Mouse (Mus musculus): ENCODE results near the gene Plekhg6.
A peak's percentile ranks its signal among the peaks of the same experiment; 100 is the strongest.

Gene Plekhg6

DNA sequence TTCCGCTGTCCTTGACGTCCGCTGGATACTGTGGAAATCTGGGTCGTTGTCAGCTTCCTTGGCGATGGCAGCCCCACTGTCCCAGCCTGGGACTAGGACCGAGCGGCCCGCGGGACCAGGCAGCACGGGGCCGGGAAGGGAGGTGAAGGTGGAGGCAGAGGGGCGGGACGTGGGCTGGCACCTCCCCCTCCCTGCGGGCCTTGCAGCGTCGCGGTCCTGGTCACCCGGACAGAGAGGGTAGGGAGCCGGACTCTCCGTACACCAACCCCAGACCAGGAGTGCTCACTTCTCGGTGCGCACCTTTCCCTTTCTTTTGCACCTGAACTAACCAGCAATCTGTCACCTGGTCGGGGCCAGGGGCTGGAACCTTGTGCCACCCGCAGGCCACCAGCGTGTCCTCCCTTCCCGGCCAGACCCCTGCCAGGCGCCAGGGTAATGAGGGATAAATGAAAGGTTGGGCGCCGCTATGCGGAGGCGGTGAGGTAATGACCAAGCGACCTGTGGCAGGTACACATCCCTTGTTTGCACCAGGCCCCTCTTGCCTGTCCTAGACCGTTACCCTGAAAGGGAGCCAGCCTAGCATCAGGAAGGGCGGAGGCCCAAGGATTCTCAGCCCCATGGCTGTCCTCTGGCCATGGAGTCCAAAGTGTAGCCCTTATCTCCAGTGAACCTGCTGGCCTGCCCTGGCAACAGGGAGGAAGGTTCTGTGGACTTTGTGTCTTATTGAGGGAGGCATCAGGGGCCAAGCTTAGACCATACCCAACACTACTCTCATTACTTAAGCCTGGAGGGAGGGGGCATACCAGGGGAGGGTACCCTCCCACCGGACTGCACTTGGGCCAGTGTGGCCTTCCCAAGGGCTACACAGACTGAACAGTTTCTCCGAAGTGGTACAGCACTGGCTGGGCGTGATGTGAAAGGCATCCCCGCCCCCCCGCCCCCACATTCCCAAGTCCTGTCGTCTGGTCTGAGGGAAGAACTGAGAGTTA is at the start of gene Plekhg6:
Gene Plekhg6, minus strand, starts transcription at position 422 of the 989 bp plus-strand sequence.
- peak; percentile 89 for DNase-seq

DNA sequence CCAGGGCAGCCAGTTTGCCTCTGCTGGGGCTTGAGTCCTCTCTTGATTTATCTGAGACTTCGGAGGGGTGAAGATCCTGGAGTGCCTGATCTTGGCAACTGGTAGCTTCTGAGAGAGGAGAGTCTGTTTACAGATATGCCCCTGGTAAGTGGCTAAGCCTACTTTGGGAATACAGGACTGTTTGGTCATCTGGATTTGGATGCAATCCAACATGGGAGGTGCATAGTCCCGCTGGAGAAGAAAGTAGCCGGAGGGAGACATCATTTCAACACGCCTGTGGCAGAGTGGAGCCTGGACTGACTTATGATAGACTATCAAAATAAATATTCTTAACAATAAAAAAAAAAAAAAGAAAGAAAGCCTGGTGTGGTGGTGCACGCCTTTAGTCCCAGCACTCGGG is 49.1 kb upstream of the Plekhg6 start:
- DNase-seq, result no peak

DNA sequence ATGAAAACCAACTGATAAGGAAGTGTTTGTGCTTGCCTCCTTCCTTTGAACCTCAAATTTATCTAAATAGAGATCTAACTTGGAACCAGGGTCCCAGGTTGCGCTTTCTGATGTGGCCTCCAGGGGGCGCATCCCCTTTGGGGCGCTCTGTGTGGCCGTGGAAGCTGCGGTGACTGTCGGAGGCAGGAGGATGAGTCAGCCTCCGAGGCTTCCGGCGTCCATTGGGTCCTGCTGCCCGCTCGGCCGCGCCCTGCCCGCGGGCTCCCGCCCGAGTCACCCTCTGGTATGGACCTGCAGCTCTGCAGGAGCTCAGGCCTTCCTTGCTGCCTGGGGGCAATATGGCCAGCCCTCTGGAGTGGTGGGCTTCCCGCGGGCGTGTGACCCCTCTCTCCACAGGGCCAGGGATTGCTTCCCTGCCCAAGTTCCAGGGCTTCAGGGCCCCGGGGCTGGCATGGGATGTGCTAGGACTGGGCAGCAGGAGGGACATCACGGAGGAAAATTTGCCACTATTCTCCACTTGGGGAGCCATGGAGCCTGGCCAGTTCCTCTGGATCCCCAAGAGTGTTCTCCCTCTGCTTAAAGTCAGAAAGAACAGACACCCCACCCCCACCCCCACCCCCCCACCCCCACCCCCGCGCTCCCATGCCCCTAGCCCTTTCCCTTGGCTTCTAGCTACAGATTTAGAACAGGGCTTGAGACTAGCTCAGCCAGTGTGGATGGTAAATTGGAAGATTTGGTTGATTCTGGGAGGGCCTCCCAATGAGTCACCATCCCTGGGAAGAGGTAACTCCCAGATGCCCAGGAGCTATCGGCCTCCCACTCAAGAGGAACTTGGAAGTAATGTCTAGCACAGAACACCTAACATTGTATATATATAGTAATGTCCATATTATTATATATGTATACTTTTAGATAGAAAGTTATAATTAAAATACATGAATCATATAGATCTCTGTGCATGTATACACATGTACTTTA is 46.1 kb upstream of the Plekhg6 start:
- peak; percentile 98 for DNase-seq

DNA sequence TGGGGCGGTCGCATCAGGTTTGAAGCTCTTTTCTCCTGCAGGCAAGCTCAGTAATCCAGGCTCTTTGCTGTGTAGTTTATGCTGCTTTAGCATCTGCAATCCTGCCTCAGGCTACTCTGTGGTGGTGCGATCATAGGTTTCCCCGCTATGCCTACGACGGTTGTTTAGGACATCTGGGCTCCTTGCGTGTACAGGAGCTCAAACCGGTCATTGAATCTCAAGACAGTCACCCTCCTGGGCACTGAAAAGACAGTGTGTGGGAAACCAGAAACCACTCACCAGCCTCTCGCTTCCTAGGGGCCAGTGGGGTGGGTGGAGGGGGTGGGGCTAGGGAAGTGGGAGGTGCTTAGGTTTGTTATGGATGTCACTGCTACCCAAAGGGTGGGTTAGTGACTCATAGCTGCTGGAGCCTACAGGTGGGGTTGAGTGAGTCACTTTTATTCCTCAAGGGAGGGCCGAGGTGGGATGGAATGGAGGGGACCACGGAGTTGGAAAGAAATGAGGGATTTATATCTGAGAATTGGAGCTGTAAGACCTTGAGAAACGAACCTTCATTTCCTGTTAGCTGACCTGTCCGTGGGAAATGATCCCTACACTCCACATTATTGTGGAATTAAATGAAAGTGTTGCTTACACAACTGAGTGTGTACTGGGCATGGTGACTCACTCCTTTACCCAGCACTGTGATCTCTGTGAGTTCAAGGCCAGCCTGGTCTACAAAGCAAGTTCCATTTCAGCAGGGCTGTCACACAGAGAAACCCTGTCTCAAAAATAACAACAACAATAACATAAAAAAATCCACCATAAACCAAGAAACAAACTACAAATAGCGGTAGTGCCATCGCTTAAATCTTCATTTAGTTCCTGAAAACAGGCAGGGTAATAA is 44.9 kb upstream of the Plekhg6 start:
- DNase-seq, result peak; percentile 89

DNA sequence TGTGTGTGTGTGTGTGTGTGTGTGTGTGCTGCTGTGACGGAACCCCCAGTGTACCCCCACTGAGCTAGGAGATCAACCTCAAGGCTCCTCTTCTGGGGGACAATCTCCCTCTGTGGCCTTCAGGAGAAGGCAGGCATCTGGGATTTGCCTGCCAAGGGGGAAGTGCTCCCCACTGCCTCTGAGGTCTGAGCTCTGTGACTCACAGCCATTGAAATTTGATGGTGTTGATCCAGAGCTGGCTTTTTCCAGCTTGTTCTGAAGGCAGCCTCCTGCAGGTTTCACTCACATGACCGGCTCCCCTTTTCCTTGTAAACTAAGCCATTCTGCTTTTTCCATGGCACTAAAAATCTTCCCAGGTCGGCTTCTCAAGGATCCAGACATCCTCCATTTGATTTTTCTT is 43.6 kb upstream of the Plekhg6 start:
- peak; percentile 89 for DNase-seq

DNA sequence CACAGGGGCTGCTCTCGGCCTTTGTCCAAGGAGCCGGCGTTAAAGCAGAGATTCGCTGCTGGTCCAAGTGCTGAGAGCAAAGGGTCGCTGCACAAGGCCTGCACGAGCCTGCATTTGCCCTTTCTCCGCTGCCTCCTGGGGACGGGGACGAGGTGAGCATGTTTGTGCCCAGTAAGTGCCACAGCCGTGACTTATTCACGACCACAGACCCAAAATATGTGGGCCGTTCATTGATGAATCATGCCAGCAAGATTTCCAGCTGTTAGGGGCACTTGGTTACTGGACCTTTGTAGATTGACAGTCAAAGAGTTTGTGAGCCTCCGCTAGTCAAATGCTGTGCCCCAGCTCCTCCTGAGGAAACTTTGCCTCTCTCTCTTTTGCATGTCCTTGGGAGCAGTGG is 42.9 kb upstream of the Plekhg6 start:
- DNase-seq, result peak; percentile 82

DNA sequence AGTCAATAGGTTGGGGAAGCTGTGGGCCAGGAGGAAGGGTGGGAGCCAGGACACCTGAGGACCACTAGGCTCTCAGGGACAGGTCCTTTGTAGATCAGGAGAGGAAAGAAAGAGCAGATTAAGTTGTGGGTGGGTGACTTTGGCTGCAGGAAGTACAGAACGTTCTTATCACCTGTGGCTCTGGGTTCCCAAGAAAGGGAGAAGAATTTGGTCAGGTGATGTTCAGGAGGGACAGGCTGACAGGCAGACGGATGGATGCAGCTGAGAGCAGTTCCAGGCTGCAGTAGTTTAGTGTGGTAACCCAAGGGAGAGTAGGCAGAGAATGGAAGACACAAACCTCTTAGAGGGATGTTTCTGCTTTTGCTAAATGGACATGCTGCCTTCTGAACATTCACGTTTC is 42.5 kb upstream of the Plekhg6 start:
- peak; percentile 72 for DNase-seq

DNA sequence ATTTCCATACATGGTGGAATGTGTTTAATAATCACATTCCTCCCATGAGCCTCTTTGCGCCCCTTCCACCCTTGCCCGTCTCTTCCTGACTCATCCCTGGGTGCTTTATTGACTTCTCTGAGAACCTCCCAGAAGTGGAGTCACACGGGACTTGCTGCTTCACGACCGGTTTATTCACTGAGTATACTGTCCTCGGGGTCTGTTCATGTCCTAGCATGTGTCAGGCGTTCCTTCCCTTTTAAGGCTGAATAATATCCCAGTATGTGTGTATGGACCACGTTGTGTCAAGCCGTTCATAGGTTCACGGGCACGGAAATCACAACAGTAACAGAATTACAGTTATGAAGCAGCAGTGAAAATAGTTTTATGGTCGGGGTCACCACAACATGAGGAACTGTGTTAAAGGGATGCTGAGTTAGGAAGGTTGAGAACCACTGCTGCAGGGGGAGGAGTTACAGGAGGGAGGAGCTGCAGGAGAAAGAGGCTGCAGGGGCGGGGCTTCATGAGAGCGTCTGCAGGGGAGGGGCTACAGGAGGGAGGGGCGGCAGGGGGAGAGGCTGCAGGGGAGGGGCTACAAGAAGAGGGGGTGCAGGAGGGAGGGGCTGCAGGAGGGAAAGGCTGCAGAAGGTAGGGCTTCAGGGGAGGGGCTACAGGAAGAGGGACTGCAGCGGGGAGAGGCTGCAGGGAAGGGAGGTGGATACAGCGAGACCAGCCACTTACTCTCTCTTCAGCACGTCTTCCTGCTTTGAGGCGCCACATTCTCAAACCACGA is 41.6 kb upstream of the Plekhg6 start:
- DNase-seq, result peak; percentile 97

DNA sequence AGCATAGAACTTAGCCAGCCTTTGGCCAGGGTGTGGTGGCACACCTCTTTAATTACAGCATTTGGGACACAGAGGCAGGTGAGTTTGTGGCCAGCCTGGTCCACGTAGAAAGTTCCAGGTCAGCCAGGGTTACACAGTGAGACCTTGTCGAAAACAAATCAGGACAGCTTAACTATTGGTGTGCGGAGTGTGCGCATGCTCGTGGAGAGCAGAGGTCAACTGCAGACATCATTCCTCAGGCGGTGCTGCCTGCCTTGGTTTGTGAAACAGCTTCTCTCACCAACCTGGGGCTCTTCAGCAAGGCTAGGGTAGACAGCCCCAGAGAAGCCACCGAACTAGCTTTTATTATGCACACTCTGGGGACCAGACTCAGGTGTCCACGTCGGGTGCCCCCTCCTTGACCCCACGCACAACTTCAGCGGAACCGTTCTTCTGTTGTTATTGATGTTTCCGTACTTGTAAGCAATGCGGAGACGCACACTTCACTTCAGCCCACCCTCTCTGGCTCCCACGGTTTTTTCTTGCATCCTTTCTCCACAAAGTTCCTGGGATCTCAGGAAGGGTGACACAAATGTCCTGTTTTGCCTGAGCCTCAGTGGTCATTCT is 40.0 kb upstream of the Plekhg6 start:
- DNase-seq, result peak; percentile 88

DNA sequence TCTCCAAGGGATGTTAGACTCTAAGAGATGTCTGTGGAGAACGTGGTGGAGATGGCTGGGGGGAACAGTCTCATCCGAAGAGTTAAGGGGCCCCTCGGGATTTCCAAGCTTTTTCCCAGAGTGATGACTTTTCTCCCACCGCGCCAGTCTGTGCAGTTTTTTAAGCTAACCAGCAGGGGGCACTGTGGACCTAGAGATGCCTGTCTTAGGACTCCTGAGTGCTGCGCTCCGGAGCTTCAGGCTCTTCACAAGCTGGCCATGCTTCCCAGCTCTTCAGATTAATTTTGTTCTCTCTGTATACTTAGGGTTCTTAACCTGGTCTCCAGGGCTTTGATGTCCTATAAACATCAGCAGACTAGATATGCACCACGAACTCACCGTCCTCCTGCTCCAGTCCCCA is 38.2 kb upstream of the Plekhg6 start:
- peak; percentile 95 for DNase-seq

DNA sequence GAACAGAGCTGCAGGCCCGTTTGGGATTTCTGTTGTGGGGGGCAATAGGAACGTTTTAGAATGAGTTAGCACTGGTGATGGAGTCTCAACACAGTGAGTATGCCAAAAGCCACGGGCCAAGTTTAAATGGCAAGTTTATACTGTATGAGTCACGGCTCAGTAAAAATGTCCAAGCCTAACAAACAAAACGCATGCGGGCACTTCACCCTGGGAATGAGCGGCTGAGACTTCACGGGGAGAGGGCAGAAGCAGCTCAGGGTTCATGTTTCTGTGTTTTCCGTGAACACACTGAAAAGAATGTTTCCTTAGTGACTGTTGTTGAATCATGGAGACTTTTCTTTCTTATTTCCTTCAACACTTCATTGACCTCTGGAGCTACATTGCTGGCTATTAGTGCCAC is 32.7 kb upstream of the Plekhg6 start:
- peak; percentile 53 for DNase-seq

DNA sequence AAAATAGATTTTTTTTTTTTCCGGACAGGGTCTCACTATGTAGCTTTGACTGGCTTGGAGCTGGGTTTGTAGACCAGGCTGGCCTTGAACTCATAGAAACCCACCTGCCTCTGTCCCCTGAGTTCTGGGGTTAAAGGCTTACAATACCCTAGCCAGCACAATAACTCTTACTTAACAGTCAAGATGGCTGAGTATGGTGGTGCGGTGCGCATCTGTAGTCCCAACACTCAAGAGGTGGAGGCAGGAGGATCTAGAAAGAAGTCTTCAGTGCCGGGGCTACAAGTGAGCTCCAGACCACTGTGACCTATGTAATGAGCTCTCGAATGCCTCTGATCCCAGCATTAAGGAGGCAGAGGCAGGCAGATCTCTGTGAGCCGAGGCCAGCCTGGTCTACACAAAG is 31.1 kb upstream of the Plekhg6 start:
- DNase-seq, result peak; percentile 70

DNA sequence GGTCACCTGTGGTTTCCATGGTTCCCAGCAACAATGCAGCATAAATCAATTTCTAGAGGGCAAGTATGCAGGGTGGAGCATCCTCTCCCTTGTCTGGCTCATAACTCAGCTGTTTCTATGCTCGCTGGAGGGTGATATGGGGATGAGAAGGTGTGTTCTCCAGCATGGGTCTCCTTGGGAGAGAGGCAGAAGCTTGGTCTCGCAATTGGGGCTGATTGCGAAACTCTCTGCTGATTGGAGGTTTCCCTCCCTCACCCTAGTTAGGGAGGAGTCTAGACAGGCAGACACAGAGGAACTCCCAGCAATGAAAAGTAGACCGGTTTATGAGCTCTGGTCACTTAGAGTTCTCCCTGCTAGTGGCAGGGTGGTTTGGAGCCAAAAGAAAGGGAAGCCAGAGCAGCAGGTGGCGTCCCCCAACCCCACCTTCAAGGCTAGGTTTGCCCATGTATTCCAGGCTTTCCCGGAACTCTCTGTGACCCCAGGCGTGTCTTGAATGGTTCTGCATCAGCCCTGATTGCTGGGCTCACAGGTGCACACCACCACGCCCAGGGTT is 30.5 kb upstream of the Plekhg6 start:
- peak; percentile 90 for DNase-seq

DNA sequence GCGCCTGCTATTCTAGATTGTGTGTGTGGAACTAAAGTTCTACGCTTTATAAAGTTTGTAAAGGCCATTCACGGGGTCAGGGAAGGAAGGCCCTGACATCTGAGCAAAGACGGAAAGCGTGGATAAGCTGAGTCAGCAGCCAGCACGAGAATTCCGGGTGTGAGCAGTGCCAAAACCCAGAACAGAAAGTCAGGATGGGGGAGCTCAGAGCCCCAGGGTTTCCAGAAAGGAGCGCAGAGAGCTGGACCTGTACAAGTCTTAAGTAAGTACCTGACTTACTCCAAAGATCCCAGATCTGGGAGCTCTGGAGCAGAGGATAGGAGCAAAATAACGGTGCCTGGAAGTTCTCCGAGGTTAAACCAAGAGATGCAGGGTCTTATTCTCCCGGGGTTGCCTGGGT is 30.0 kb upstream of the Plekhg6 start:
- peak; percentile 89 for DNase-seq

DNA sequence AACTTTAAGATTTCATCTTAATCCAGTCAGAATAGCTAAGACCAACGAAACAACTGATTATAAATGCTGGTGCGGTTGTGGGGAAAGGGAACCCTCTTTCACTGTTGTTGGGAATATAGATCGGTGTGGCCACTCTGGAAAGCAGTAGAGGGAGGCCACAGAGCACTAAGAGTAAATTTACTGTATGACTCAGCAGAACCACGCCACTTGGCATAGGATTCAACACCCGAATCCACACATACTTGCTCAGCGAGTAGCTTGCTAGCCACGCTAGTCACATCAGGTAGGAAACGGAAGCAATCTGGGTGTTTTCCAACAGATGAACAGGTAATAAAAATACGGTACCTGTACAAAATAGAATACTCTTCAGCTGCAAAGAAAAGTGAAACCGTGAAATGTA is 27.1 kb upstream of the Plekhg6 start:
- peak; percentile 33 for DNase-seq

DNA sequence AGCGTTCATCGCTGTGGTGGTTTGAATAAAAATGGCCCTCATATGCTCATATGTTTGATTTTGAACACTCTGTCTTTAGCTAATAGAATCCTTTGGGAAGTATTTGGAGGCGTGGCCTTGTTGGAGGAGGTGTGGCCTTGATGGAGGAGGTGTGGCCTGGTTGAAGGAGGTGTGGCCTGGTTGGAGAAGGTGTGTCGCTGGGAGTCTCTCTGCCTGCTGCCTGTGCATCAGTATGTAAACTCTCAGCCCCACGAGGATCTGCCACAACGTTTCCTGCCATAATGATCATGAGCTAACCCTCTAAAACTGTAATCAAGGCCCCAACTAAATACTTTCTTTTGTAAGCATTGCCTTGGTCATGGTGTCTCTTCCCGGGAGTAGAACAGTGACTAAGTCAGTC is 26.6 kb upstream of the Plekhg6 start:
- peak; percentile 79 for DNase-seq

DNA sequence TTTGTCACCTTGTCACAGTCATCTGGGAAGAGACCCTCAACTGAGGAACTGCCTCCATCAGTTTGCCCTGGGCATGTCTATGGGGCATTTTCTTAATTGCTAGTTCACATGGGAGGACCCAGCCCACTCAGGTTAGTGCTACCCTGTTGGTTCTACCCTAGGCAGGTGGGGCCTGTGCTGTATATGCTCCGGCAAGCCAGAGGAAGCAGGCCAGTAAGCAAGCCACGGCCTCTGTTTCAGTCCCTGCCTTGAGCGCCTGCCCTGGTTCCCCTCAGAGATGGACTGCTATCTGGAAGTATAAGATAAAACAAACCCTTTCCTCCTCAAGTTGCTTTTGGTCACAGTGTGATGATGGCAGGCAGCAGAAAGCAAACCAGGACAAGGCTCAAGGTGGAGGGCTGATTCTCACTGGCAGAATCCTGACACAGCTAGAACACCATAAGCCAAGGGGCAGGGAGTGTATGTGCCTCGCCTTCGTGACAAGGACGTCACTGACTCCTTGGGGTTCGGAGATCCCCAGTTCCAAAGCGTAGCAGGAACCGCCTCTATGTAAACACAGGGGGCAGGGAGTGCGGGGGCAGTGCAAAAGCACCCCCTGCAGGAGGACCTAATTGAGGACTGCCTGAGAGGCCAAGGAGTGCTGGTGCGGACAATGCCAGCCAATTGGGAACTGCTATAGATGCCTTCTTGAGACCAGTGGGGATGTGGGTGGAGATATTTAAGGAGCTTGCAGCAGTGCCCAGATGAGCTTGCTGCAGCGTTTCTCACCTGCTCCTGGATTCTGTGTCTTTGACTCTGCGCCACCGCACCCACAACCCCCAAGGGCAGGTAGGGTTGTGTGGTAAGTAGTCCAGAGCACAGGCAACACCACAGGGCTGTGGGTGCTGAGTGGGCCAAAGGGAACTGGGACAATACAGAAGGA is 25.1 kb upstream of the Plekhg6 start:
- peak; percentile 86 for DNase-seq

DNA sequence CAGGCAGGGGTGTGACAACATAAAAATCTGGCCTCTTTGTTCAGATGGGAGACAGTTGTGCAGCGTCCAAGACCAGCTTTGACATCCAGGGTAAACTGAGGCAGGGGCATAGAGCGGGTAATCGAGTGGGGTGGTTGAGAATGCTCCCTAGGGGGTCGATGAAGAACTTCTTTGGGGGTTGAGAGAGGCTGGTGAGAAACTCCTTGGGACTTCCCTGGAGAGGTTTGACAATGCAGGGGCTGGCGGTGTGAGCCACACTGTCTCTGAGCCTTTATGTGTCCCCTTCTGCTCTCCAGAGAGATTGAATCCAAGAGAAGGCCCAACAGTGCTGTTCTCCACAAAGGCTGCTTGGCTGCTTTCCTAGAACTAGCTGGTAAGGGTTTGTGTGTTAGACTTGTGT is 9.3 kb upstream of the Plekhg6 start:
- peak; percentile 76 for DNase-seq

DNA sequence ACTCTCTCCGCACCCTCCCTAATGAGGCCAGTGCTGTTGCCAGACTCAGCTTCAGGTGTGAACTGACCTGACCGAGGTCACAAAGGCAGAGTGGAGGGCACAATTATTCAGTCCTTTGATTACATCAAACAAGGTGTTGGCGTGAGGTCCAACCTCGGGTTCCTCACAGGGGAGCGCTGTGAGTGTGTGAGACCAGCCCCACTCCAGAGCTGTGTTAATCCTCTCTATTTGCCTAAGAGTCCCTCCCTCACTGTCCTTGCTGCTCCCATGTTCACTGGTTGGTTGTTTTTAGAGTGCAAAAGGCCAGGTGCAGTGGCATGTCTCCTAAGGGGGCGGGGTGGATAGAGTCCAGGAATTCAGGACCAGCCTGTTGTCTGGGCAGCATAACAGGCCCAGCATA is 5.5 kb upstream of the Plekhg6 start:
- DNase-seq, result peak; percentile 61
